Mouse (Mus musculus): ENCODE data around the gene Spata4.

DNA sequence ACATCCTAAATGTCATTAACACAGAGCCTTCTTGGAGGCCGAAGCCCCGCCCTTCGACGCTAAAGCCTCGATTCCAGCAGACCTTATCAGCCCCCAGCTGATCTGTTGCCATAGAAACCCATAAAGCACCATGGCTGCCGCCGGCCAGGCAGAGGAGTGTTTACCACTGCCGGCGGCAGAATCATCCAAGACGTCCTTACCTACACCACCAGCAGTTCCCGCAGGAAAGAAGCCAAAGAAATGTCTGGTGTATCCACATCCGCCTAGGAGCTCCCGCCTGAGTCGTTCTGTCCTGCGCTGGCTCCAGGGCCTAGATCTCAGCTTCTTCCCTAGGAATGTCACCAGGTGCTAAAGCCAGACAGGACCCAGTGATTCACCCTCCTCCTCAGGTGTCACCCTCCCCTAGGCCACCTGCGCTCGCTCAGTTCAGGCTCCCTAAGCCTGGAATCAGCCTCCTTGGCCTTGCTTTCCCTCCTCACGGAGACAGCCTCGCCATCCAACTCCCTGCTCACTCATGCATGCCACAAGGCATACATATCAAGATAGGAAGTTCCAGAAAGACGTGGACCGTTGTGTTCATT is at the start of gene Spata4:
- TF ChIP-seq CTCF (conservative IDR thresholded peaks at IDR 0.05; ENCODE audit: insufficient read depth, insufficient read length, low read depth, low read length) (no peak), POLR2A (IDR thresholded peaks at IDR 0.05; ENCODE audit: low read depth, low read length) (no peak)

All from kidney, adult 2 months (tissue).